Mouse (Mus musculus): ENCODE results near the gene Szrd1.
A peak's percentile ranks its signal among the peaks of the same experiment; 100 is the strongest.

Szrd1 gene

GRCm38 (mm10) chr4:141122663-141123062 is 16.9 kb downstream of the Szrd1 start:
- no peak for ATAC-seq (ENCODE audit: insufficient number of reproducible peaks, low FRiP score, low TSS enrichment)

DNA sequence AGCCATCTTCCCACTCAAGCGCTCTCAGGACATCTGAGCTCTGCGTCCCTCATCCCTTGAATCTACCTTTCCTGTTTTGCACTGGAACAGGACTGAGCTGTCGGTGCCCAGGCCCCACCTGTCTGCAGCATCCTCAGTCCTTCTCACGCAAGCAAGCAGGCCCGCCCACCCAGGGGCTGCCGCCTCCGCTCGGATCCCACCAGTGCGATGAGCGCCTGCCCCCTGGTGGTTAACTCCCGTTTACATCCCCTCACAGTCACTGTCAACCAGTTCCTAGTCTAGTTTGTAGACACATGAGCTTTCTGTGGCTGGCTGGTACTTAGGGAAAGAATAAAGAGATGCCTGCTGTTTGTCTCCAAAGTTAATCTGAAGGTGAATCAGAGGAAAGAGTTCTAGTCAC is 18.9 kb downstream of the Szrd1 start:
- ATAC-seq (ENCODE audit: insufficient number of reproducible peaks, low FRiP score, low TSS enrichment) = no peak

DNA sequence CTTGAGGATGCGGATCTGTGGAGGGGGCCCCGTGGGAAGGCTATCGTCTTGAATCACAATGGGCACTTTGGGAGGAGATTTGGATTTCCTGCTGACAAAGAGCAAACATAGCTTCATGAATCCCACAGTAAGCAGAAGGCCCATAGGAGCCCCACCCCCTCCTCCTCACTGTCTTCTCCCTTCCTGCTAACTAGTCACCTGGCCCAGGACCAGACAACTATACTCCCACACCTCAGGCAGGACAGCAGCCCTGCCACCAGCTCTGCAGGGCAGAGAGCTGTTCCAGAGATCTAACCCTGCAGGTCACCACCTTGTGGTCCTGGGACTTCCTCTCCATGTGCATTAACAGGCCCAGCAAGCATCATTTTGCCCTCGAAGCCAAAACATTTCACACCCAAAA is 20.9 kb downstream of the Szrd1 start:
- 0 out of 2 replicates have a peak, but pooled peaks have one; percentile 47 for ATAC-seq (ENCODE audit: insufficient number of reproducible peaks, low FRiP score, low TSS enrichment)

GRCm38 (mm10) chr4:141115398-141115797 is 24.2 kb downstream of the Szrd1 start:
- ATAC-seq (ENCODE audit: insufficient number of reproducible peaks, low FRiP score, low TSS enrichment) = no peak

GRCm38 (mm10) chr4:141114521-141114981 is 25.0 kb downstream of the Szrd1 start:
- ATAC-seq (ENCODE audit: insufficient number of reproducible peaks, low FRiP score, low TSS enrichment) = no peak

GRCm38 (mm10) chr4:141113831-141114230 is 25.7 kb downstream of the Szrd1 start:
- no peak for ATAC-seq (ENCODE audit: insufficient number of reproducible peaks, low FRiP score, low TSS enrichment)

DNA sequence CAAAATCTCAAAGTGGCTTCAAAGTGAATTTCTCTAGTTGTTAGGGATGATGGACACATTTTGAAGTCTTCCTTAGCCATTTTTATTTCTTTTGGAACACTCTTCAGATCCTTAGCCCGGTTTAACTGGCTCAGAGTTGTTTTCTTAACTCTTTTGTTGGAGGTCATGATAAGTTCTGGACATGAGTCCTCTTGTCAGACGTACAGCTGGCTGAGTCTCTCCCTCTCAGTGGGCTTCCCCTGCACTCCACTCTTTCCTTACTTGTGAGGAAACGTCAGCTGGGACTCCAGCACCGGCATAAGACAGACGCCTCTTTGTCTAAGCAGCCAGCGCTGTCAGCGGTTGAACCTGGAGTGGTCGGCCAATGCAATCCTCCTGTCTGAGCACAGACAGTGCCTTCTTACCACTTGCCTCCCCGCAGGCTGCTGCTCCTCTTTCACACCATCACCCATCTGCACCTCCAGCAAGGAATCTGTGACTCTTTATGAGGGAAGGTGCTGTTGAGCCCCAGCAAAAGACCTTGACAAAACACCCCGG is 31.3 kb downstream of the Szrd1 start:
- ATAC-seq (ENCODE audit: insufficient number of reproducible peaks, low FRiP score, low TSS enrichment) = no peak

DNA sequence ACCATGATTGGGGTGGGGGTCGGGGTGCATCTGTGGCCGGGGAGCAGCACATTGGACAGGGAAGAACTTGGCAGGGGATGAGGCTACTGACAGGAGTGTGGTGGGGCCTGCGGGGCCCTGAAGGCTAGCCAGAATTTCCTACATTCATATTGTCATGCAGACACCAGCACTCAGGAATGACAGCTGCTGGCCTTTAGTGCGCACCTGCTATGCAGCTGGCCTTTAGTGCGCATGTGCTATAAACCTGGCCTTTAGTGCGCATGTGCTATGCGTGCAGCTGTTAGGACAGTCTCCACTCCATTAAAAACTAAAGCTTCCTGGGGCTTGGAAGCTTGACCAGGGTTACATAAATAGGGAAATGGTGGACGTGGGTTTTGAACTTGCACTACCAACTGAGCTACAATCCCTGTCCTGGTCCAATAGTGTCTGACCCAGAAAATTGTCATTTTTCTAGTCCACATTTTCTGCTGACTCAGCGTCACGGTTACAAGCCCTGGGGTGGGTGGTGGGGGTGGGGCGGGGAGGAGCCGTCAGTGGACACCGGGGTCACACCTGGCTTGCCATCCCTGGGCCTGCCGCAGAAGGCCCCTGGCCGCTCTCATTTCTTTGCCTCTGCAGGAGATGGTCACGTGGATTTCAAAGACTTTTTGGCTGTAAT is 32.9 kb downstream of the Szrd1 start:
- no peak for ATAC-seq (ENCODE audit: insufficient number of reproducible peaks, low FRiP score, low TSS enrichment)

GRCm38 (mm10) chr4:141101855-141102254 is 37.7 kb downstream of the Szrd1 start:
- ATAC-seq (ENCODE audit: insufficient number of reproducible peaks, low FRiP score, low TSS enrichment) = no peak

GRCm38 (mm10) chr4:141101291-141101690 is 38.3 kb downstream of the Szrd1 start:
- no peak for ATAC-seq (ENCODE audit: insufficient number of reproducible peaks, low FRiP score, low TSS enrichment)

GRCm38 (mm10) chr4:141099956-141100355 is 39.6 kb downstream of the Szrd1 start:
- ATAC-seq (ENCODE audit: insufficient number of reproducible peaks, low FRiP score, low TSS enrichment) = no peak

GRCm38 (mm10) chr4:141098935-141099334 is 40.6 kb downstream of the Szrd1 start:
- no peak for ATAC-seq (ENCODE audit: insufficient number of reproducible peaks, low FRiP score, low TSS enrichment)

- no peak for ATAC-seq (ENCODE audit: insufficient number of reproducible peaks, low FRiP score, low TSS enrichment)
Observed at GRCm38 (mm10) chr4:141096710-141097109, 42.9 kb downstream of the Szrd1 start.

GRCm38 (mm10) chr4:141095016-141095415 is 44.6 kb downstream of the Szrd1 start:
- no peak; the same call in 1 of the 2 replicates for ATAC-seq (ENCODE audit: insufficient number of reproducible peaks, low FRiP score, low TSS enrichment)

DNA sequence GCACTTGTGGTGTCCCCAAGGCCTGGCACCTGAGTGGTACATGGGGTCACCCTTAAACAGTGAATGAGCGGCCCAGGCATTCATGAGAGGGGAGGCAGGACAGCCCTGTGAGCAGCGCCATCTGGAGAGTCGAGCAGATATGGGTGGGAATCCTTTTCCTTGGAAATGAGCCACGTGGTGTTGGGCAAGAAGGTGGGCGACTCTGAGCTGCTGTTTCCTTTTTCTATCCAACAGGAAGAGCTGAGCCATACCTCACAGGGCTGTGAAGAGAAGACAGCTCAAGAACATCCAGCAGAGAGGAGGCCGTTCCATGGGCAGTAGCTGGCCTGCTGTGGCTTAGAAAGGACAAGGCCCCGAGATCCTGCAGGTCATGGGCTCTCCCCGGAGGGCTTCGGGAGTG is 50.9 kb downstream of the Szrd1 start:
- ATAC-seq (ENCODE audit: insufficient number of reproducible peaks, low FRiP score, low TSS enrichment) = no peak

GRCm38 (mm10) chr4:141088033-141088432 is 51.5 kb downstream of the Szrd1 start, which contains the start of gene Spata21:
Spata21 (plus strand) TSS chr4:141088333.
- ATAC-seq (ENCODE audit: insufficient number of reproducible peaks, low FRiP score, low TSS enrichment) = no peak

GRCm38 (mm10) chr4:141086862-141087261 is 52.7 kb downstream of the Szrd1 start:
- no peak for ATAC-seq (ENCODE audit: insufficient number of reproducible peaks, low FRiP score, low TSS enrichment)

- no peak for ATAC-seq (ENCODE audit: insufficient number of reproducible peaks, low FRiP score, low TSS enrichment)
Observed at GRCm38 (mm10) chr4:141078510-141079137, 61.0 kb downstream of the Szrd1 start.

- ATAC-seq (ENCODE audit: insufficient number of reproducible peaks, low FRiP score, low TSS enrichment) = peak; percentile 91
Observed at GRCm38 (mm10) chr4:141077681-141078509, 61.7 kb downstream of the Szrd1 start, which contains the start of gene Necap2. Necap2 (minus strand) TSS chr4:141078357.

DNA sequence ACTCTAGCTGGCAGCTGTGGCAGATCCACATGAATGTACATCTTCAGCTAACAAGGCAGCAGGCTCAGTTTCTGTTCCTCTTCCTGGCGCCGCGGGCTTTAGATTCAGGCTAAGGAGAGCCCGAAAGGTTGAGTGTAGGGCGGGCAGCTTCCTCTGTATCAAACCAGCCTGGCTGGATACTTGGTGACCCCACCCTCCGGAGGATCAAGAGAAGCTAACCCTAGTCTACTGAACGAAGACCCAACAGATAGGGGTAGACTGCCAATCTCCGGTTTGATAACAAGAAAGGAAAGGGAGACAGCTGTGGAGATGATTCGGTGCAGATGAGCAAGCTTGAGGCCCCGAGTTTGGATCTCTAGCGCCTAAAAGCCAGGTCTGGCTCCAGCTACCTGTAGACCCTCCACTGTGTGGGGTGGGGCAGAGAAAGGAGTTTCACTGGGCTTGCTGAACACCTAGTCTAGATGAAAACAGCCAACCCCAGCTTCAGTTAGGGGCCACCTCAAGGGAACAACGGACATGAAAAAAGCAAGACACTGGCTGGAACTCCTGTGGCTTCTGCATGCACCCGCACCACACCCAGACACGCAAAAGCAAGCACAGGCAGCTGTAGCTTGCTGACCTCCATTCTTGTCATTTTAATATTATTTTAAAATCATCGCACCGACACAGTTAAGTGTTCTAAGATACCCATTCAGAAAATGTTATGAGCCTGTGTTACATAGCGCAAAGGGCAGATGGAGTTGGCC is 62.6 kb downstream of the Szrd1 start:
- no peak for ATAC-seq (ENCODE audit: insufficient number of reproducible peaks, low FRiP score, low TSS enrichment)

All from cerebellum, adult (tissue).